Mouse (Mus musculus): ENCODE measurements around the gene Gm44805. TPM values are rescaled to one million over a fixed set of nuclear protein-coding genes. Genes with fewer than 3 reads are reported as not detected.

Gm44805 gene
- polyA plus RNA-seq, 1 experiment: not detected

GRCm38 (mm10) chr7:19628536-19629360 is 52.5 kb downstream of the Gm44805 start:
- DNase-seq (ENCODE audit: low read depth): peak; percentile 75

- DNase-seq (ENCODE audit: low read depth): no peak
These were observed 53.1 kb downstream of the Gm44805 start for GRCm38 (mm10) chr7:19628192-19628535.

GRCm38 (mm10) chr7:19627721-19628120 is 53.5 kb downstream of the Gm44805 start:
- no peak for DNase-seq (ENCODE audit: low read depth)

GRCm38 (mm10) chr7:19623433-19623832 is 57.8 kb downstream of the Gm44805 start:
- DNase-seq (ENCODE audit: low read depth): no peak

DNA sequence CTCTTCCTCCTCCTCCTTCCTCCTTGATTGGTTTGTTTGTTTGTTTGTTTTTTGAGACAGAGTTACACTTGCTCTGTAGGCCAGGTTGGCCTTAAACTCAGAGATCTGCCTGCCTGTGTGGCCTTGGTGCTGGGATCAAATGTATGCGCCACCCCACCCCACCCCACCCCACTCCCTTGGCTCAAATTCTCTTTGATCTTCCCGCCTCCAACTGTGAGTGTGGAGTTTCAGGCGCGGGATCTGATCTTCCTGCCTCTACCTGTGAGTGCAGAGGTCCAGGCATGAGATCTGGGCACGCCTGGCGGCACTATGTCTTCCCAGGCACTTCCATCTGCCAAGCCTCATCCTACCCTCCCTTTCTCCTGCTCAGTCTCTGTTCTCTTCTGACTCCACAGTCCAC is 59.0 kb downstream of the Gm44805 start:
- DNase-seq (ENCODE audit: low read depth): no peak

Other genes starting within 250 kb of the Gm44805 start
- 12.1 and 12.3 TPM in 2 replicates for gene Mark4, start 222.6 kb downstream of the Gm44805 start, polyA plus RNA-seq (2012; rRNA removed)
- gene Exoc3l2, start 218.1 kb downstream of the Gm44805 start, polyA plus RNA-seq (2012; rRNA removed): 5.1 and 5.3 TPM in 2 replicates
- 10.9 TPM in 2 replicates for gene Bloc1s3, start 173.1 kb downstream of the Gm44805 start, polyA plus RNA-seq (2012; rRNA removed)
- 114 and 128 TPM in 2 replicates for gene Trappc6a, start 173.0 kb downstream of the Gm44805 start, polyA plus RNA-seq (2012; rRNA removed)
- gene Nkpd1, start 163.6 kb downstream of the Gm44805 start, polyA plus RNA-seq (2012; rRNA removed): 0.35 and 0.56 TPM in 2 replicates
- 104 and 109 TPM in 2 replicates for gene Ppp1r37, start 118.3 kb downstream of the Gm44805 start, polyA plus RNA-seq (2012; rRNA removed)
- gene Zfp296, start 104.1 kb downstream of the Gm44805 start, polyA plus RNA-seq (2012; rRNA removed): 2.0 and 2.7 TPM in 2 replicates
- 70.7 and 100 TPM in 2 replicates for gene Gemin7, start 103.8 kb downstream of the Gm44805 start, polyA plus RNA-seq (2012; rRNA removed)
- 56.3 and 60.1 TPM in 2 replicates for gene Clasrp, start 76.9 kb downstream of the Gm44805 start, polyA plus RNA-seq (2012; rRNA removed)
- 21.9 and 23.9 TPM in 2 replicates for gene Relb, start 52.0 kb downstream of the Gm44805 start, polyA plus RNA-seq (2012; rRNA removed)
- gene Clptm1, start 16.4 kb downstream of the Gm44805 start, polyA plus RNA-seq (2012; rRNA removed): 152 and 174 TPM in 2 replicates
- 2.1 and 4.1 TPM in 2 replicates for gene Apoc2, start 3.5 kb downstream of the Gm44805 start, polyA plus RNA-seq (2012; rRNA removed)
- 8.7 and 13.2 TPM in 2 replicates for gene Apoc4, start 56 bp upstream of the Gm44805 start, polyA plus RNA-seq (2012; rRNA removed)
- 90.2 and 97.7 TPM in 2 replicates for gene Apoc1, start 11.2 kb upstream of the Gm44805 start, polyA plus RNA-seq (2012; rRNA removed)
- gene Apoe, start 17.8 kb upstream of the Gm44805 start, polyA plus RNA-seq (2012; rRNA removed): 3,227 and 3,747 TPM in 2 replicates
- gene Tomm40, start 34.0 kb upstream of the Gm44805 start, polyA plus RNA-seq (2012; rRNA removed): 71.5 and 78.9 TPM in 2 replicates
- gene Nectin2, start 69.1 kb upstream of the Gm44805 start, polyA plus RNA-seq (2012; rRNA removed): 47.6 and 48.5 TPM in 2 replicates
- 133 and 134 TPM in 2 replicates for gene Bcam, start 89.6 kb upstream of the Gm44805 start, polyA plus RNA-seq (2012; rRNA removed)
- gene Cblc, start 115.4 kb upstream of the Gm44805 start, polyA plus RNA-seq (2012; rRNA removed): 21.4 and 22.9 TPM in 2 replicates
- gene Bcl3, start 141.3 kb upstream of the Gm44805 start, polyA plus RNA-seq (2012; rRNA removed): 10.5 and 11.8 TPM in 2 replicates
- 0.11 TPM in 1 of 2 replicates, not detected in the other for gene Gm19345, start 170.6 kb upstream of the Gm44805 start, polyA plus RNA-seq (2012; rRNA removed)
- gene Ceacam16, start 179.9 kb upstream of the Gm44805 start, polyA plus RNA-seq (2012; rRNA removed): 0.22 and 0.57 TPM in 2 replicates
- 0.16 and 1.8 TPM in 2 replicates for gene Ceacam19, start 206.5 kb upstream of the Gm44805 start, polyA plus RNA-seq (2012; rRNA removed)
- 17.0 and 21.0 TPM in 2 replicates for gene Pvr, start 239.7 kb upstream of the Gm44805 start, polyA plus RNA-seq (2012; rRNA removed)

Data from gonadal fat pad, adult 2 months (tissue).